Mouse (Mus musculus) limb, embryonic 13.5 days (tissue): ENCODE results near the gene Rrp7a. TPM values are rescaled to one million over a fixed set of nuclear protein-coding genes. Genes with fewer than 3 reads are reported as not detected.

ENCODE experiments used
- ATAC-seq: fragments of 200-750 bp; cut with Nextera tagmentation; 2 replicates; pipeline ENCODE4 v1.8.0; 2017; ENCODE audit warnings: low read depth, moderate number of reproducible peaks, moderate TSS enrichment; ENCODE audit not compliant: low FRiP score
- H3K27ac ChIP-seq: fragments of 300-500 bp; sonication (generic); 2 replicates; pipeline ENCODE4 v1.5.1; 2015; ENCODE audit warnings: inconsistent platforms, mild to moderate bottlenecking, moderate library complexity
- H3K27me3 ChIP-seq: fragments of 300-500 bp; sonication (generic); 2 replicates; pipeline ENCODE4 v1.6.1; 2015; ENCODE audit warnings: mild to moderate bottlenecking, inconsistent platforms
- H3K36me3 ChIP-seq: fragments of 300-500 bp; sonication (generic); 2 replicates; pipeline ENCODE4 v1.6.1; 2015; ENCODE audit warnings: inconsistent platforms, mild to moderate bottlenecking, moderate library complexity
- H3K4me1 ChIP-seq: fragments of 300-500 bp; sonication (generic); 2 replicates; pipeline ENCODE4 v1.6.1; 2015; ENCODE audit warnings: inconsistent platforms
- H3K4me2 ChIP-seq: fragments of 300-500 bp; sonication (generic); replicated peaks from 2 replicates; pipeline ENCODE4 v1.6.1; 2015; ENCODE audit warnings: inconsistent platforms, mild to moderate bottlenecking, moderate library complexity
- H3K4me3 ChIP-seq: fragments of 300-500 bp; sonication (generic); 2 replicates; pipeline ENCODE4 v1.5.1; 2015; ENCODE audit warnings: moderate library complexity, mild to moderate bottlenecking, inconsistent platforms
- H3K9ac ChIP-seq: fragments of 300-500 bp; sonication (generic); 2 replicates; pipeline ENCODE4 v1.6.1; 2015; ENCODE audit warnings: mild to moderate bottlenecking, inconsistent platforms
- H3K9me3 ChIP-seq: fragments of 300-500 bp; sonication (generic); 2 replicates; pipeline ENCODE4 v1.6.1; 2016; ENCODE audit warnings: inconsistent platforms
- WGBS: fragments of 180-500 bp; shearing (Covaris S2); methylation state at CpG from one replicate; pipeline ENCODE4 v1.1.7; 2015; 5-methylcytosine and 5-hydroxymethylcytosine counted together
- polyA plus RNA-seq: library from polyadenylated mRNA; unstranded; fragments of >200 nt; fragmentation: Nextera tagmentation; extraction: Ambion mirVana; gene quantifications from 2 replicates; pipeline ENCODE4 v1.2.1, GENCODE M21; 2015

Rrp7a gene
- polyA plus RNA-seq, 1 experiment from 2014 or later = 63.9 TPM

DNA sequence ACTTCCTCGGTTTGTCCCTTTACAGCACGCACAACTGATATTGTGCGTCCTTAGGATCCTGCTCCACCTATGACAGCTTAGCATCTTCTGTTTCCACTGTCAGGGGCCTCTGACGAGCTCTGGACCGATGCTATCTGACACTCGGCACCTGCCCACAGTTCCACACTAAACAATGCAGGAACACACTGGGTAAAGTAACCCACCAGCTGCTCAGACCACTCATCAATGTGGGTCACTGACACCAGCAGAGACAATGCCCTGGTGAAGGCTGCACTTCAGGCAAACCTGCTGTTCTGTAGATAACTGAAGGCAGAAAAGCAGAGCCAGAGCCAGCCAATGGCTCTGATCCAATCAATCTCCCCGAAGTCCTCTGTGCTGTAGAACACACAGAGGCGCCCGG, 4.0 kb upstream of the Rrp7a start:
- H3K27ac ChIP-seq = peak overlapping the region; percentile 44; the same call in 1 of the 2 replicates
- peaks cover 69% of the 10 kb centered on the region for H3K36me3 ChIP-seq
- H3K9ac ChIP-seq = no peak overlapping the region
- H3K4me3 ChIP-seq = no peak overlapping the region
- no peaks in the 10 kb centered on the region for H3K9me3 ChIP-seq
- WGBS = 92% methylated on average over 9 of the region's 9 CpGs
- H3K27me3 ChIP-seq = no peaks in the 10 kb centered on the region
- peak; percentile 26; the same call in 1 of the 2 replicates for ATAC-seq
- H3K4me2 ChIP-seq = no peak overlapping the region
- H3K4me1 ChIP-seq = peaks cover 3% of the 10 kb centered on the region

- Histone ChIP-seq H3K4me1 (peaks cover 9% of the 10 kb centered on the region), H3K9ac (no peak overlapping the region), H3K36me3 (peaks cover 54% of the 10 kb centered on the region), H3K9me3 (no peaks in the 10 kb centered on the region), H3K4me2 (no peak overlapping the region), H3K4me3 (no peak overlapping the region), H3K27me3 (no peaks in the 10 kb centered on the region), H3K27ac (no peak overlapping the region)
- ATAC-seq = no peak
- 67% methylated on average over 5 of the region's 5 CpGs for WGBS
These were observed 2.0 kb upstream of the Rrp7a start for GRCm38 (mm10) chr15:83124625-83125024.

DNA sequence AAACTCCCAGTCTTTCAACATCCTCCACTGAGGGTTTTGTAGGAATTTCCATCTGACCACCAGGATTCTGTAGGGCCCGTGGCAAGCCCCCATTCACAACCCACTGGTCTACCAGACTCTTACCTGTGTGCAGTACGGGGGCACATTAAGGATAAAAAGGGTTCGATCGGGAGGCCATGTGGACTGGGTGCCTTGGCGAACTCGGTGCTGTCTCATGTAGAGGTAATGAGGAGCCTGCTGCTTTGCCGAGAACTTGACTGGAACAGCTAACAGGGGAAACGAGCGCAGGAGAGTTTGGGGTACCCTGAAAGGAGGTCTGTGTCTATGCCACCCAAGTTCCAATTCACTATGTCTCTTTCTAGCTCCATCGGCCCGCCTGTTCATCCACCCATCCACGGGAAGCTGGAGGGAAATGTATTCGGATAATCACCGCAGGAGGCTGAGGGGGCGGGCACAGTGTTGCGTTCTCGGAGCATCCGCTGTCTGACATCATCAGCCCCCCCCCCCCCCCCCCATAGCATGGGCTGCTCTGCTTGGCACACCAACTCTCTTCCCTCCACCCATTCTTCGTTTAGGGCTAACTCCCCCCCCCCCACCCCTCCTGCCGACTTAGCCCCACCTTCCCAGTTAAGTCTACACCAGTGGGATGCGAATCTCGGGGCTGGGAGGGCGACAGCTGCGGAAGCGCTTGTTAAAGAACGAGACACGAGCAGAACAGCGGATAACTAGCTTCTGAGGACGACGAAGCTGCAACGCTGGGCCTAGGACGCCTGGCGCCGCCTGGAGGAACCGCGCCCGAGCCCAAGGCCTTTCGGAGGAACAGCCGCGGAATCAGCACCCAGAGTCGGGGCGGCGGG, 664 bp downstream of the Rrp7a start:
- ATAC-seq = peak; percentile 55
- Histone ChIP-seq H3K4me2 (peak overlapping the region; percentile 82), H3K36me3 (peaks cover 52% of the 10 kb centered on the region)

DNA sequence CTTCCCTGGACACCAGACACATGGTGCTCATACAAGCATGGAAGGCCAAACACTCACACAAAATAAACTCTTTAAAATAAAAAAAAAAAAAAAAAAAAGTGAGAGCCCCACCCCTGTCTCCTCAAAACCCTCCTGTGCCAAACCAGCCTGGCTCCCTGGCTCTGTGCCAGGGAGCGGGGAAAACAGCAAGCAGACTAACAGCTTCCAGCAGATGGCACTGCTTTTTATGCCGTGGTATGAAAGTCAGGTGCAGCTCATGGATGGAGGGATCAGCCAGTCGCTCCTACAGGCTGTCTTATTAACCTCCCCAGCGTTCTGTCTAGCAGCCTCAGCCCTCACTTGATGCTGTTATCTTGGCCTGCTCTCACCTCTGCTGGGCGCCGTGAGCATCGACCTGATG, 4.2 kb downstream of the Rrp7a start:
- Histone ChIP-seq H3K4me2 (no peak overlapping the region), H3K9me3 (no peaks in the 10 kb centered on the region), H3K4me1 (peaks cover 10% of the 10 kb centered on the region), H3K36me3 (peaks cover 57% of the 10 kb centered on the region), H3K27ac (no peak overlapping the region), H3K9ac (no peak overlapping the region), H3K4me3 (no peak overlapping the region), H3K27me3 (no peaks in the 10 kb centered on the region)
- ATAC-seq = no peak
- WGBS = 67% methylated on average over 7 of the region's 7 CpGs

More for the DNA sequence above, 664 bp downstream of the Rrp7a start:
- Histone ChIP-seq H3K9ac (peak overlapping the region; percentile 72), H3K4me1 (peaks cover 9% of the 10 kb centered on the region), H3K27me3 (no peaks in the 10 kb centered on the region), H3K9me3 (no peaks in the 10 kb centered on the region), H3K27ac (peak overlapping the region; percentile 65; the same call in 1 of the 2 replicates), H3K4me3 (peak overlapping the region; percentile 79)
- WGBS = 3% methylated on average over 42 of the region's 43 CpGs

- no peaks in the 10 kb centered on the region for H3K27me3 ChIP-seq
- peaks cover 58% of the 10 kb centered on the region for H3K36me3 ChIP-seq
- 84% methylated on average over 6 of the region's 6 CpGs for WGBS
- peaks cover 12% of the 10 kb centered on the region for H3K4me1 ChIP-seq
- no peak overlapping the region for H3K27ac ChIP-seq
- no peak overlapping the region for H3K4me2 ChIP-seq
- ATAC-seq = no peak
- no peaks in the 10 kb centered on the region for H3K9me3 ChIP-seq
- H3K4me3 ChIP-seq = no peak overlapping the region
- H3K9ac ChIP-seq = no peak overlapping the region
These were observed 7.5 kb downstream of the Rrp7a start for GRCm38 (mm10) chr15:83115071-83115470.

DNA sequence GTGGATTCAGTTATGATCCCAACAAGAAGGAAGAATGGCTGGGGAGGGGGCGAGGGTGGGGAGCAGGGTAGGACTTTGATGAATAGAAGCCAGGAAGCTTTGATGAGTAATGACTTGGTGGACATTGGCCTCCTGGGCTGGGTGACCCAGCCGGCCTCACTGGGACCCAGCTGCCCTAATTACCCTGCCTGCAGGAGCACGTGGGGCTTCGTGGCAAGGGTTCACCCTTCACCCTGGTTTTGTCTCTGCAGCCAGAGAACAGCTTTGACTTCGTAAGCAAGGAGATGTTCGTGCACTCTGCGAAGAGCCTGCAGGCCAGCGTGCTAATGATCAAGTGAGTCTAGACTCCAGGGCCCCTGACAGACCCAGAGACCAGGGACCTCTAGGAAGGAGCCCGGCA, 8.5 kb downstream of the Rrp7a start:
- Histone ChIP-seq H3K4me1 (peaks cover 12% of the 10 kb centered on the region), H3K9ac (no peak overlapping the region), H3K27me3 (no peaks in the 10 kb centered on the region), H3K4me3 (no peak overlapping the region), H3K36me3 (peaks cover 54% of the 10 kb centered on the region), H3K4me2 (no peak overlapping the region), H3K9me3 (no peaks in the 10 kb centered on the region), H3K27ac (no peak overlapping the region)
- no peak for ATAC-seq
- WGBS = 82% methylated on average over 9 of the region's 9 CpGs

GRCm38 (mm10) chr15:83112898-83113297, 9.7 kb downstream of the Rrp7a start:
- Histone ChIP-seq H3K4me2 (peak overlapping the region; percentile 30; the same call in 1 of the 2 replicates), H3K9ac (no peak overlapping the region; the same call in 1 of the 2 replicates), H3K27me3 (no peaks in the 10 kb centered on the region), H3K4me1 (peaks cover 12% of the 10 kb centered on the region), H3K9me3 (no peaks in the 10 kb centered on the region), H3K4me3 (no peak overlapping the region), H3K36me3 (peaks cover 43% of the 10 kb centered on the region), H3K27ac (no peak overlapping the region)
- peak; percentile 83 for ATAC-seq
- WGBS = 9% methylated on average over 10 of the region's 11 CpGs

- WGBS = 84% methylated on average over 7 of the region's 7 CpGs
These were observed 10.7 kb downstream of the Rrp7a start for GRCm38 (mm10) chr15:83111874-83112273.

DNA sequence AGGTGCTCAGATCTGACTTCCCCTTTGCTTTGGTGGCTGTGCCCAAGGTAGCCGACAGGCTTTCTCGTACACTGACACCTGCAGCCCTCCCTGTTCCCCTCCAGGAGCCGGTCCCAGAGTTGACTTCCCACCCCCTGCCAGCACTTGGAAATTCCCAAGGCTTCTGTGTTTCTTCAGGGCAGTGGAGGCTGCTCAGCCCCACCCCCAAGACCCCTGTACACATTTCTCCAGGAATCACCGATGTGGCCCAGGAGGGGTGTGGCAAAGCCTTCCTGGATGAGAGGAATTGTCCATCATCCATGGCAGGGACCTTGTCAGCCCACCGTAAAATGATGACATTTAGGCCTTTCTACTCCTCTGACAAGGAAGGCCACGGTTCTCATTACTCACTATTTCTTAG, 11.3 kb downstream of the Rrp7a start:
- Histone ChIP-seq H3K27ac (no peak overlapping the region), H3K27me3 (no peaks in the 10 kb centered on the region), H3K36me3 (peaks cover 27% of the 10 kb centered on the region), H3K4me1 (peaks cover 12% of the 10 kb centered on the region), H3K9ac (no peak overlapping the region), H3K4me2 (no peak overlapping the region), H3K9me3 (no peaks in the 10 kb centered on the region), H3K4me3 (no peak overlapping the region)
- ATAC-seq = no peak
- WGBS = 60% methylated on average over 6 of the region's 6 CpGs

More at GRCm38 (mm10) chr15:83111874-83112273, 10.7 kb downstream of the Rrp7a start:
- no peak overlapping the region for H3K9ac ChIP-seq
- ATAC-seq = no peak
- no peak overlapping the region for H3K4me2 ChIP-seq
- peaks cover 12% of the 10 kb centered on the region for H3K4me1 ChIP-seq
- no peaks in the 10 kb centered on the region for H3K9me3 ChIP-seq
- H3K36me3 ChIP-seq = peaks cover 33% of the 10 kb centered on the region
- H3K4me3 ChIP-seq = no peak overlapping the region
- no peak overlapping the region for H3K27ac ChIP-seq
- H3K27me3 ChIP-seq = no peaks in the 10 kb centered on the region

- ATAC-seq = no peak
- no peak overlapping the region for H3K4me2 ChIP-seq
- H3K4me1 ChIP-seq = peaks cover 5% of the 10 kb centered on the region
- WGBS = 68% methylated on average over 6 of the region's 6 CpGs
- H3K9ac ChIP-seq = no peak overlapping the region
- H3K9me3 ChIP-seq = no peaks in the 10 kb centered on the region
- no peak overlapping the region for H3K27ac ChIP-seq
- H3K36me3 ChIP-seq = peaks cover 14% of the 10 kb centered on the region
- H3K27me3 ChIP-seq = no peaks in the 10 kb centered on the region
- no peak overlapping the region for H3K4me3 ChIP-seq
These were observed 14.8 kb downstream of the Rrp7a start for GRCm38 (mm10) chr15:83107814-83108213.

- Histone ChIP-seq H3K27ac (no peak overlapping the region), H3K36me3 (peaks cover 14% of the 10 kb centered on the region), H3K4me2 (no peak overlapping the region), H3K27me3 (no peaks in the 10 kb centered on the region), H3K9ac (no peak overlapping the region), H3K9me3 (no peaks in the 10 kb centered on the region), H3K4me3 (no peak overlapping the region), H3K4me1 (no peaks in the 10 kb centered on the region)
- ATAC-seq = no peak
- WGBS = 49% methylated on average over 6 of the region's 6 CpGs
These were observed 16.2 kb downstream of the Rrp7a start for GRCm38 (mm10) chr15:83106426-83106825.

- H3K9me3 ChIP-seq = no peaks in the 10 kb centered on the region
- 43% methylated on average over 1 of the region's 1 CpGs for WGBS
- peaks cover 10% of the 10 kb centered on the region; the same call in 1 of the 2 replicates for H3K27me3 ChIP-seq
- peaks cover 18% of the 10 kb centered on the region for H3K4me1 ChIP-seq
- H3K27ac ChIP-seq = no peak overlapping the region
- no peak overlapping the region for H3K4me3 ChIP-seq
- H3K4me2 ChIP-seq = no peak overlapping the region
- no peak for ATAC-seq
- no peak overlapping the region for H3K9ac ChIP-seq
- peaks cover 8% of the 10 kb centered on the region for H3K36me3 ChIP-seq
These were observed 19.5 kb downstream of the Rrp7a start for GRCm38 (mm10) chr15:83103111-83103510.
